Mouse (Mus musculus): ENCODE measurements at regions not wholly inside any gene's neighbourhood (a gene's known extent, or its start where the extent isn't known, plus 50 kb on each side); places are given as distances from the start of the nearest gene placed in this dataset.

- TF ChIP-seq CTCF (IDR thresholded peaks at IDR 0.05; ENCODE audit: extremely low read depth, insufficient read length, insufficient replicate concordance, low read depth, low read length) (no peak), POLR2A (IDR thresholded peaks at IDR 0.05; ENCODE audit: low read depth, low read length) (no peak)
Observed at GRCm38 (mm10) chr10:120593876-120594275, 117.6 kb upstream of the Hmga2 start.

Data from small intestine, adult 2 months (tissue).